Mouse (Mus musculus): ENCODE data around the gene Gda.

DNA sequence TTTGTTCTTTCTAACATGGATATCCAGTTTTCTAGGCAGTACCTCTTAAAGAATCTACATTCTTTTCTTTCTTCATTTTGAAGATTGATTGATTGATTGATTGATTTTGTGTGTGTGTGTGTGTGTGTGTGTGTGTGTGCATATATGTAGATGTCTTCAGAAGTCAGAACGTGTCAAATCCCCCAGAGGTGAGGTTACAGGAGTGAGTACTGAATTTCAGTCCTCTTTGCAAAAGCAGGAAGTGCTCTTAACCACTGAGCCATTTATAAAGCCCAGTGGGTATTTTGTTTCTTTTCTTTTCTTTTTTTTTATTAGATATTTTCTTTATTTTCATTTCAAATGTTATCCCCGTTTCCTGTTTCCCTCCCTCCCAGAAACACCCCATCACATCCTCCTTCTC is 86.4 kb downstream of the Gda start:
- TF ChIP-seq POLR2A (IDR thresholded peaks at IDR 0.05; ENCODE audit: extremely low read depth, insufficient read depth, low read length) (no peak), CTCF (IDR thresholded peaks at IDR 0.05; ENCODE audit: extremely low read depth, insufficient read depth, low read length) (no peak)

Measured in cortical plate, adult 2 months (tissue).